Mouse (Mus musculus): ENCODE measurements around the gene St3gal4. TPM values are rescaled to one million over a fixed set of nuclear protein-coding genes. Genes with fewer than 3 reads are reported as not detected.

The St3gal4 gene
- total and polyA plus RNA-seq, 2 experiments: 26.5 to 74.6 TPM

DNA sequence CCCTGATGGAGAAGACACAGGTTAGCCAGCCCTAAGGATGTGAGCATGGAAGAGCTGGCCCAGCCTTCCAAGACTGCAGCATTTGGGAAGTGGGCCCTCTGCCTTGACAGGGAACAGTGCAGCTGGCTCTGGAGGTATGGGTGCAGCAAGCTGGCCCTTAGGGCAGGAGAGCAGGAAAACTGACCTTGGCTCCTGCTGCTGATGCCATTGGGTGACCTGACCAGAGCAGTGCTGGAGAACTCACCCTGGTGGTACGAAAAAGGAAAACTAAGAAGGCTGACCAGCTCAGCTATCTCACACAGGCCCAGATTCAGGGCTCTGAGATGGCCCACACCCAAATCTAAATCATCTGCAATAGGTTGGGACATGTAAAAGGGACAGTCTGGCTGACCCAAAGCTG lies 26.8 kb upstream of the St3gal4 start:
- Histone ChIP-seq H3K79me2 (ENCODE audit: control insufficient read depth, insufficient read depth, low read length) (peaks cover 12% of the 10 kb centered on the region), H3K4me3 (ENCODE audit: insufficient read depth, low read depth, low read length) (no peak overlapping the region), H3K9ac (ENCODE audit: low read depth, low read length) (no peak overlapping the region), H3K27ac (replicated peaks; ENCODE audit: insufficient read depth, low read depth, low read length) (no peak overlapping the region), H3K27me3 (ENCODE audit: control insufficient read depth, insufficient read depth, low read length) (no peaks in the 10 kb centered on the region), H3K36me3 (ENCODE audit: control insufficient read depth, insufficient read depth, low read length) (no peaks in the 10 kb centered on the region), H3K4me1 (ENCODE audit: control insufficient read depth, insufficient read depth, low read length) (peaks cover 3% of the 10 kb centered on the region; the same call in 1 of the 2 replicates)
- 33% methylated on average over 1 of the region's 1 CpGs for WGBS
- peak; percentile 51 for DNase-seq (ENCODE audit: extremely low read depth, low read depth, low spot score)
- TF ChIP-seq POLR2A (IDR thresholded peaks at IDR 0.05; ENCODE audit: extremely low read depth, insufficient read depth, low read length) (no peak), CTCF (IDR thresholded peaks at IDR 0.05; ENCODE audit: low read depth, low read length) (no peak)

GRCm38 (mm10) chr9:35145118-35145517 lies 26.1 kb upstream of the St3gal4 start:
- TF ChIP-seq POLR2A (IDR thresholded peaks at IDR 0.05; ENCODE audit: extremely low read depth, insufficient read depth, low read length) (no peak), CTCF (IDR thresholded peaks at IDR 0.05; ENCODE audit: low read depth, low read length) (no peak)
- WGBS: 83% methylated on average over 9 of the region's 9 CpGs
- DNase-seq (ENCODE audit: extremely low read depth, low read depth, low spot score): no peak

DNA sequence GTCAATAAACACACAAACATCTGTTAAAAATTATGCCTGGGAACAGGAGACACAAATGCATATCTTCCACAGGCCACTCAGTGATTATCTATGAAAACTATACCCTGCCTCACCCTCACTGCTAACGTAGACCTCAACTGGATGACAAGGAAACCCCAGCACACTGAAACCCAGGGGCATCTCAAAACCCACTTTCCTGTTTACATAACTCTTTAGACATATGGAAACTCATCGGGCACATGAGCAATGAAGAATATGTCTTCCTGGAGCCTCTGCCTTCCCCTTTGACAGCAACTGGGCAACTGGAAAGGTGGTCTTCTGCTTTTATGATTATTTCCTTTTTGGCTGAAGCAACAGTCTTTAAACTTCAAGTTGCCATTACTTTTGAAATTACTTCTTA lies 23.2 kb upstream of the St3gal4 start:
- H3K79me2 ChIP-seq (ENCODE audit: control insufficient read depth, insufficient read depth, low read length): peaks cover 9% of the 10 kb centered on the region
- peaks cover 24% of the 10 kb centered on the region for H3K4me1 ChIP-seq (ENCODE audit: control insufficient read depth, insufficient read depth, low read length)
- TF ChIP-seq CTCF (IDR thresholded peaks at IDR 0.05; ENCODE audit: low read depth, low read length): no peak
- no peak for TF ChIP-seq POLR2A (IDR thresholded peaks at IDR 0.05; ENCODE audit: extremely low read depth, insufficient read depth, low read length)
- H3K9ac ChIP-seq (ENCODE audit: low read depth, low read length): no peak overlapping the region
- H3K4me3 ChIP-seq (ENCODE audit: insufficient read depth, low read depth, low read length): no peak overlapping the region
- no peaks in the 10 kb centered on the region for H3K27me3 ChIP-seq (ENCODE audit: control insufficient read depth, insufficient read depth, low read length)
- no peak for DNase-seq (ENCODE audit: extremely low read depth, low read depth, low spot score)
- whole genome bisulfite sequencing: 84% methylated on average over 2 of the region's 2 CpGs
- no peaks in the 10 kb centered on the region for H3K36me3 ChIP-seq (ENCODE audit: control insufficient read depth, insufficient read depth, low read length)
- H3K27ac ChIP-seq (replicated peaks; ENCODE audit: insufficient read depth, low read depth, low read length): no peak overlapping the region

More at GRCm38 (mm10) chr9:35145118-35145517, 26.1 kb upstream of the St3gal4 start:
- Histone ChIP-seq H3K27ac (replicated peaks; ENCODE audit: insufficient read depth, low read depth, low read length) (no peak overlapping the region), H3K4me1 (ENCODE audit: control insufficient read depth, insufficient read depth, low read length) (peaks cover 7% of the 10 kb centered on the region), H3K4me3 (ENCODE audit: insufficient read depth, low read depth, low read length) (no peak overlapping the region), H3K9ac (ENCODE audit: low read depth, low read length) (no peak overlapping the region), H3K79me2 (ENCODE audit: control insufficient read depth, insufficient read depth, low read length) (peaks cover 12% of the 10 kb centered on the region), H3K27me3 (ENCODE audit: control insufficient read depth, insufficient read depth, low read length) (no peaks in the 10 kb centered on the region), H3K36me3 (ENCODE audit: control insufficient read depth, insufficient read depth, low read length) (no peaks in the 10 kb centered on the region)

GRCm38 (mm10) chr9:35139231-35139744 lies 20.2 kb upstream of the St3gal4 start:
- Histone ChIP-seq H3K4me1 (ENCODE audit: control insufficient read depth, insufficient read depth, low read length) (peaks cover 39% of the 10 kb centered on the region), H3K4me3 (ENCODE audit: insufficient read depth, low read depth, low read length) (no peak overlapping the region), H3K9ac (ENCODE audit: low read depth, low read length) (peak overlapping the region; percentile 62), H3K27ac (replicated peaks; ENCODE audit: insufficient read depth, low read depth, low read length) (peak overlapping the region; percentile 95), H3K36me3 (ENCODE audit: control insufficient read depth, insufficient read depth, low read length) (no peaks in the 10 kb centered on the region), H3K79me2 (ENCODE audit: control insufficient read depth, insufficient read depth, low read length) (no peaks in the 10 kb centered on the region), H3K27me3 (ENCODE audit: control insufficient read depth, insufficient read depth, low read length) (no peaks in the 10 kb centered on the region)
- 26% methylated on average over 5 of the region's 5 CpGs for WGBS
- DNase-seq (ENCODE audit: extremely low read depth, low read depth, low spot score): peak; percentile 91
- TF ChIP-seq CTCF (IDR thresholded peaks at IDR 0.05; ENCODE audit: low read depth, low read length): no peak
- TF ChIP-seq POLR2A (IDR thresholded peaks at IDR 0.05; ENCODE audit: extremely low read depth, insufficient read depth, low read length): no peak

DNA sequence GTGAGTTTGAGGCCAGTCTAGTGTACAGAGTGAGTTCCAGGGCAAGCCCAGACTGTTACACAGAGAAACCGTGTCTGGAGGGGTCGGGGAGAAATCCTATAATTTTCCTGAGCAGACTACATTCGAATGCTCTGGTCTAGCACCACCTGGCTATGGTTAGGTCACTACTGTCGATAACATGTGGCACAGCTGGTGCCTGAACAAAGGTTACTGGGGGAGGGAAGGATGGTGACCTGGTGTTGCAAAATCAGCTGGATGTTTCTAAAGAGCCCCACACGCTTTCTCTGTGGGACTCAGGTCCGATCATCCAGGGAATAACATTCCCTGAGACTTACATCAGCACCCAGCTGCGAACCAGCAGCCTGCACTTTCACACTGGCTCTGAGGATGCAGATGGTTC lies 19.0 kb upstream of the St3gal4 start:
- DNase-seq (ENCODE audit: extremely low read depth, low read depth, low spot score): peak; percentile 99
- WGBS: 23% methylated on average over 7 of the region's 7 CpGs

GRCm38 (mm10) chr9:35135575-35135974 lies 16.5 kb upstream of the St3gal4 start:
- H3K27me3 ChIP-seq (ENCODE audit: control insufficient read depth, insufficient read depth, low read length): no peaks in the 10 kb centered on the region
- TF ChIP-seq POLR2A (IDR thresholded peaks at IDR 0.05; ENCODE audit: extremely low read depth, insufficient read depth, low read length): no peak
- no peak for TF ChIP-seq CTCF (IDR thresholded peaks at IDR 0.05; ENCODE audit: low read depth, low read length)
- H3K27ac ChIP-seq (replicated peaks; ENCODE audit: insufficient read depth, low read depth, low read length): peak overlapping the region; percentile 67
- no peaks in the 10 kb centered on the region for H3K36me3 ChIP-seq (ENCODE audit: control insufficient read depth, insufficient read depth, low read length)
- WGBS: 37% methylated on average over 6 of the region's 6 CpGs
- no peak overlapping the region for H3K9ac ChIP-seq (ENCODE audit: low read depth, low read length)
- DNase-seq (ENCODE audit: extremely low read depth, low read depth, low spot score): peak; percentile 54
- no peaks in the 10 kb centered on the region for H3K79me2 ChIP-seq (ENCODE audit: control insufficient read depth, insufficient read depth, low read length)
- H3K4me1 ChIP-seq (ENCODE audit: control insufficient read depth, insufficient read depth, low read length): peaks cover 44% of the 10 kb centered on the region
- H3K4me3 ChIP-seq (ENCODE audit: insufficient read depth, low read depth, low read length): no peak overlapping the region

More for the DNA sequence above, 19.0 kb upstream of the St3gal4 start:
- Histone ChIP-seq H3K4me3 (ENCODE audit: insufficient read depth, low read depth, low read length) (no peak overlapping the region), H3K9ac (ENCODE audit: low read depth, low read length) (peak overlapping the region; percentile 59), H3K27ac (replicated peaks; ENCODE audit: insufficient read depth, low read depth, low read length) (peak overlapping the region; percentile 95), H3K4me1 (ENCODE audit: control insufficient read depth, insufficient read depth, low read length) (peaks cover 43% of the 10 kb centered on the region), H3K27me3 (ENCODE audit: control insufficient read depth, insufficient read depth, low read length) (no peaks in the 10 kb centered on the region), H3K79me2 (ENCODE audit: control insufficient read depth, insufficient read depth, low read length) (no peaks in the 10 kb centered on the region), H3K36me3 (ENCODE audit: control insufficient read depth, insufficient read depth, low read length) (no peaks in the 10 kb centered on the region)
- TF ChIP-seq CTCF (IDR thresholded peaks at IDR 0.05; ENCODE audit: low read depth, low read length): no peak
- TF ChIP-seq POLR2A (IDR thresholded peaks at IDR 0.05; ENCODE audit: extremely low read depth, insufficient read depth, low read length): no peak

All from liver, adult 2 months (tissue).